ENCODE assay signal across 33 mouse cellular contexts in genomic region chr6:42717973-42718372, GRCm38 (mm10). TPM values are rescaled to one million over a fixed set of nuclear protein-coding genes. Genes with fewer than 3 reads are reported as not detected.
DNase-seq lines count a peak whose midpoint lies in the region; ATAC-seq and TF ChIP-seq lines count a peak whose summit lies in the region.
"Had no signal": no experiment of that assay in that cellular context is flagged by ENCODE, and none has a peak within 500 bp of the region (broad histone marks: within the 10 kb centered on the region; RNA-seq: fewer than 3 reads in every experiment).

No protein-coding gene starts in this region.

- TF ChIP-seq EP300 in liver, postnatal 0 days (IDR thresholded peaks at IDR 0.05; ENCODE audit: low read depth) = no peak

- no peaks in the 10 kb centered on the region for H3K27me3 ChIP-seq in liver, postnatal 0 days (ENCODE audit: insufficient read depth, low read length)
- H3K27me3 ChIP-seq in myocyte (ENCODE audit: control insufficient read depth, insufficient read depth, insufficient read length) = no peaks in the 10 kb centered on the region
- H3K27me3 ChIP-seq: embryonic facial prominence, embryonic 12.5 days; embryonic facial prominence, embryonic 15.5 days; heart, embryonic 12.5 days; heart, embryonic 15.5 days had no signal

- H3K4me3 ChIP-seq in liver, postnatal 0 days (ENCODE audit: low read depth, low read length) = no peak overlapping the region
- H3K4me3 ChIP-seq in myocyte = no peak overlapping the region
- H3K4me3 ChIP-seq: embryonic facial prominence, embryonic 12.5 days; embryonic facial prominence, embryonic 15.5 days; gastrocnemius, adult 2 months; heart, embryonic 12.5 days; heart, embryonic 15.5 days had no signal

- H3K79me2 ChIP-seq in myocyte (ENCODE audit: control insufficient read depth, insufficient read depth) = no peaks in the 10 kb centered on the region

- no peaks in the 10 kb centered on the region for H3K4me1 ChIP-seq in liver, postnatal 0 days (ENCODE audit: insufficient read depth)
- H3K4me1 ChIP-seq: embryonic facial prominence, embryonic 12.5 days; embryonic facial prominence, embryonic 15.5 days; heart, embryonic 15.5 days had no signal

- ATAC-seq in liver, postnatal 0 days = no peak
- ATAC-seq: CD4-positive, CD25-positive, alpha-beta regulatory T cell, adult 4 months; forebrain, embryonic 14.5 days; forebrain, postnatal 0 days; hindbrain, postnatal 0 days; inflammation-experienced regulatory T-cells, adult 6 months; intestine, embryonic 16.5 days had no signal

- H3ac ChIP-seq in myocyte (ENCODE audit: control insufficient read depth, insufficient read length) = no peak overlapping the region

- H3K4me2 ChIP-seq in liver, postnatal 0 days (ENCODE audit: low read depth, low read length) = no peak overlapping the region
- peak overlapping the region; percentile 32 for H3K4me2 ChIP-seq in myocyte (ENCODE audit: low read depth)
- H3K4me2 ChIP-seq: embryonic facial prominence, embryonic 12.5 days; embryonic facial prominence, embryonic 15.5 days; heart, embryonic 12.5 days; heart, embryonic 15.5 days; hindbrain, embryonic 14.5 days had no signal

- no peak for TF ChIP-seq CTCF in liver, postnatal 0 days (IDR thresholded peaks at IDR 0.05; ENCODE audit: low read depth)

- H3K27ac ChIP-seq in liver, postnatal 0 days (ENCODE audit: low read depth) = no peak overlapping the region
- H3K27ac ChIP-seq: embryonic facial prominence, embryonic 12.5 days; embryonic facial prominence, embryonic 15.5 days; gastrocnemius, adult 2 months; heart, embryonic 15.5 days; hindbrain, embryonic 14.5 days; hindbrain, postnatal 0 days had no signal

- no peak overlapping the region for H3K9ac ChIP-seq in liver, postnatal 0 days (replicated peaks)
- H3K9ac ChIP-seq: embryonic facial prominence, embryonic 12.5 days; embryonic facial prominence, embryonic 15.5 days; forebrain, postnatal 0 days; heart, embryonic 12.5 days; heart, embryonic 15.5 days; hindbrain, embryonic 14.5 days had no signal

- no peaks in the 10 kb centered on the region for H3K9me3 ChIP-seq in liver, postnatal 0 days (ENCODE audit: low read length)
- H3K9me3 ChIP-seq: embryonic facial prominence, embryonic 12.5 days; embryonic facial prominence, embryonic 15.5 days; heart, embryonic 12.5 days; heart, embryonic 15.5 days had no signal

- no peak for TF ChIP-seq POLR2A in myocyte (IDR thresholded peaks at IDR 0.05; ENCODE audit: insufficient read length, low read depth)

- DNase-seq in liver = peak; percentile 2
- DNase-seq in liver, postnatal 0 days = no peak
- peak; percentile 82 for DNase-seq in adrenal gland, adult 2 months
- peak; percentile 34 for DNase-seq in adrenal gland, postnatal 14 days
- no peak for DNase-seq in embryo, embryonic 10 days (ENCODE audit: low spot score)
- no peak for DNase-seq in kidney, postnatal 25 days
- DNase-seq: B cell, adult 2 months; cerebellum, adult 18-20 months; cerebellum, adult 9-10 months; cerebellum, postnatal 14 days; forebrain, postnatal 0 days; gastrocnemius, adult 2 months; gastrocnemius, postnatal 14 days; heart, adult 11 months; heart, postnatal 10 days; heart, postnatal 36 days had no signal

- no peaks in the 10 kb centered on the region for H3K36me3 ChIP-seq in liver, postnatal 0 days (replicated peaks; ENCODE audit: insufficient read depth, low read length)
- H3K36me3 ChIP-seq in myocyte (ENCODE audit: control insufficient read depth, insufficient read depth) = no peaks in the 10 kb centered on the region
- H3K36me3 ChIP-seq: embryonic facial prominence, embryonic 12.5 days; embryonic facial prominence, embryonic 15.5 days; heart, embryonic 12.5 days; heart, embryonic 15.5 days had no signal

TF ChIP-seq in myocyte, 11 proteins besides CTCF, POLR2A, EP300 and RAD21:
- peak in 1 of 3 experiments; percentile 40 for TF ChIP-seq MYOG (IDR thresholded peaks at IDR 0.05; ENCODE audit: control insufficient read depth in 1 of 3, insufficient read depth in 1 of 3, insufficient read length in 2 of 3, low read depth in 2 of 3)
- no peak for TF ChIP-seq E2F4 (IDR thresholded peaks at IDR 0.05; ENCODE audit: insufficient read depth)
- TF ChIP-seq SRF (IDR thresholded peaks at IDR 0.05; ENCODE audit: control insufficient read depth, insufficient read length, low read depth) = no peak
- TF ChIP-seq MYOD1 (IDR thresholded peaks at IDR 0.05; ENCODE audit: control insufficient read depth in 1 of 3, insufficient read length in 2 of 3, low read depth in 2 of 3) = peak; percentile 68 to 97 (median 97)
- no peak for TF ChIP-seq USF1 (IDR thresholded peaks at IDR 0.05; ENCODE audit: low read depth)
- TF ChIP-seq TCF3 (IDR thresholded peaks at IDR 0.05; ENCODE audit: insufficient read length, low read depth) = no peak
- TF ChIP-seq TCF12 (IDR thresholded peaks at IDR 0.05; ENCODE audit: insufficient read depth, poor library complexity, severe bottlenecking) = peak; percentile 45
- TF ChIP-seq POLR2AphosphoS2 (IDR thresholded peaks at IDR 0.05; ENCODE audit: insufficient read length, low read depth) = no peak

RNA-seq across cellular contexts. Expression of gene Tcaf1, which starts 8.1 kb away (rescaled TPM):
- polyA plus RNA-seq in liver, postnatal 0 days (2015; fragmentation: Nextera tagmentation; extraction: Ambion mirVana) = 3.8 and 4.7 TPM in 2 replicates
- total RNA-seq in adrenal gland, adult 2 months (2021) = 10 to 100 TPM; 83.0 to 87.0 TPM
- polyA plus RNA-seq in adrenal gland, adult 2 months (2012; rRNA removed) = 19.6 and 21.8 TPM in 2 replicates
- 57.6 and 59.4 TPM in 2 replicates for total RNA-seq in adrenal gland, postnatal 14 days (2021)
- 15.9 TPM for polyA plus RNA-seq in myocyte (2012; fragmentation: generic; extraction: Trizol)
- total RNA-seq: MEL had no signal
- polyA plus RNA-seq: CD4-positive, CD25-positive, alpha-beta regulatory T cell, adult 4 months had no signal

RNA-seq across cellular contexts. Expression of gene Olfr453, which starts 21.2 kb away (rescaled TPM):
- not detected in 2 replicates for polyA plus RNA-seq in liver, postnatal 0 days (2015; fragmentation: Nextera tagmentation; extraction: Ambion mirVana)
- total RNA-seq in adrenal gland, adult 2 months (2021) = not detected
- not detected in 2 replicates for polyA plus RNA-seq in adrenal gland, adult 2 months (2012; rRNA removed)
- total RNA-seq in adrenal gland, postnatal 14 days (2021) = not detected in 2 replicates
- polyA plus RNA-seq in myocyte (2012; fragmentation: generic; extraction: Trizol) = not detected
- total RNA-seq: forebrain, postnatal 0 days; gastrocnemius, adult 2 months; gastrocnemius, postnatal 14 days; gastrocnemius, postnatal 4 days; heart, adult 8-10 months; heart, postnatal 10 days; heart, postnatal 36 days; hindbrain, postnatal 0 days; MEL had no signal
- polyA plus RNA-seq: CD4-positive, CD25-positive, alpha-beta regulatory T cell, adult 4 months; embryonic facial prominence, embryonic 12.5 days; forebrain, embryonic 11.5 days; forebrain, embryonic 14.5 days; forebrain, postnatal 0 days; frontal cortex, adult 2 months; heart, embryonic 12.5 days; heart, embryonic 15.5 days; hindbrain, embryonic 11.5 days; hindbrain, embryonic 14.5 days; hindbrain, postnatal 0 days; inflammation-experienced regulatory T-cells, adult 6 months; intestine, embryonic 16.5 days had no signal

RNA-seq across cellular contexts. Expression of gene Olfr38, which starts 38.2 kb away (rescaled TPM):
- not detected in 2 replicates for polyA plus RNA-seq in liver, postnatal 0 days (2015; fragmentation: Nextera tagmentation; extraction: Ambion mirVana)
- not detected for total RNA-seq in adrenal gland, adult 2 months (2021)
- not detected in 2 replicates for polyA plus RNA-seq in adrenal gland, adult 2 months (2012; rRNA removed)
- total RNA-seq in adrenal gland, postnatal 14 days (2021) = not detected in 2 replicates
- not detected for polyA plus RNA-seq in myocyte (2012; fragmentation: generic; extraction: Trizol)
- total RNA-seq: forebrain, postnatal 0 days; gastrocnemius, adult 2 months; gastrocnemius, postnatal 14 days; gastrocnemius, postnatal 4 days; heart, adult 8-10 months; heart, postnatal 10 days; heart, postnatal 36 days; hindbrain, postnatal 0 days; MEL had no signal
- polyA plus RNA-seq: CD4-positive, CD25-positive, alpha-beta regulatory T cell, adult 4 months; embryonic facial prominence, embryonic 12.5 days; embryonic facial prominence, embryonic 15.5 days; forebrain, embryonic 11.5 days; forebrain, embryonic 14.5 days; forebrain, postnatal 0 days; frontal cortex, adult 2 months; heart, embryonic 12.5 days; heart, embryonic 15.5 days; hindbrain, embryonic 11.5 days; hindbrain, embryonic 14.5 days; hindbrain, postnatal 0 days; inflammation-experienced regulatory T-cells, adult 6 months; intestine, embryonic 16.5 days had no signal

Comparison
In these comparisons a context has a peak if more than half of its experiments do, and no peak if none do; other contexts are left out.
1. DNase-seq: peak in liver (single experiment), adrenal gland, adult 2 months (single experiment) and adrenal gland, postnatal 14 days (single experiment); none in liver, postnatal 0 days (single experiment), embryo, embryonic 10 days (single experiment) and kidney, postnatal 25 days (0 of 2).